Mouse (Mus musculus) spleen, adult 2 months (tissue): ENCODE measurements around the gene Dlx5.

Experiments
- CTCF ChIP-seq: fragments of 200-500 bp; IDR thresholded peaks from 2 replicates; pipeline ENCODE4 v1.5.1; 2011; ENCODE audit warnings: mild to moderate bottlenecking, inconsistent platforms; ENCODE audit not compliant: insufficient read depth, insufficient read length, insufficient replicate concordance; ENCODE audit errors: extremely low read depth
- POLR2A ChIP-seq: fragments of 200-500 bp; IDR thresholded peaks from 2 replicates; pipeline ENCODE4 v1.6.1; 2011; ENCODE audit warnings: low read depth, low read length, inconsistent platforms

DNA sequence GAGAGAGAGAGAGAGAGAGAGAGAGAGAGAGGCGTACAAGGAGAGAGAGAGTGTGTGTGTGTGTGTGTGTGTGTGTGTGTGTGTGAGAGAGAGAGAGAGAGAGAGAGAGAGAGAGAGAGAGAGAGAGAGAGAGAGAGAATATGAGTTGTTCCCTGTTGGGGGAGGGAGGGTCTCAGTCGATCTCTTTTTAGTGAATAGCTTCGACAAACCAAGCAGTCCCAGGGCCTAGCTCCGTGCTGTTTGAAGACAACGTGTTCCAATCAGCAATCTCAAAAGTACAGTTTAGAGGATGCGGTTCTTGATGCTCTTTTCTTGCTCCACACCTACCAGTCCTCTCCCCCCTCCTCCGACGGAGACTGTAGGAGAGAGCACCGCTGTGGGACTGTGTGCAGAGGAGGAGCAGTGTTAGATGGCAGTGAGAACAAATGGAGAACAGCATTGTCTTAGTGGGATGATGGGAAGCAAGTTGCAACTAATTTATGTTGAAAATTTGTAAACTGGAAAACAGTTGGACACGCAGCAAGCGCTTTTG lies 447 bp upstream of the Dlx5 start:
- no peak for TF ChIP-seq CTCF
- no peak for TF ChIP-seq POLR2A
